Mouse (Mus musculus) urinary bladder, postnatal 4 days (tissue): ENCODE data around the gene Cd55b.
"Not testable (repeated sequence)": the region's sequence is repeated elsewhere in the genome, so short reads cannot be mapped to it uniquely, and the experiment has no call there.

Source experiments
- DNase-seq, 2 experiments: peaks; one replicate each; pipeline ENCODE4 v3.0.0; 2021 to 2022; ENCODE audit warnings: low spot score in 2 of 2

The Cd55b gene

GRCm38 (mm10) chr1:130422664-130423111 lies at the start of gene Cd55b:
Gene Cd55b, minus strand, starts transcription at chr1:130423009.
- peak in 1 of 2 experiments; percentile 66 for DNase-seq

- DNase-seq = no peak
Observed at GRCm38 (mm10) chr1:130470074-130470473, 47.3 kb upstream of the Cd55b start.

- no peak for DNase-seq
Observed at GRCm38 (mm10) chr1:130467453-130467852, 44.6 kb upstream of the Cd55b start.

- DNase-seq = no peak
Observed at GRCm38 (mm10) chr1:130464173-130464572, 41.4 kb upstream of the Cd55b start.

GRCm38 (mm10) chr1:130462867-130463266 lies 40.1 kb upstream of the Cd55b start:
- DNase-seq = no peak

GRCm38 (mm10) chr1:130462084-130462861 lies 39.5 kb upstream of the Cd55b start, which contains the start of gene Cd55:
Gene Cd55, minus strand, starts transcription at chr1:130462744.
- peak; percentile 79 to 84 for DNase-seq

GRCm38 (mm10) chr1:130455111-130455510 lies 32.3 kb upstream of the Cd55b start:
- DNase-seq = no peak

- not testable (repeated sequence) for DNase-seq
Observed at GRCm38 (mm10) chr1:130442930-130443329, 20.1 kb upstream of the Cd55b start.

- no peak for DNase-seq
Observed at GRCm38 (mm10) chr1:130430920-130431319, 8.1 kb upstream of the Cd55b start.

- not testable (repeated sequence) for DNase-seq
Observed at GRCm38 (mm10) chr1:130428667-130429066, 5.9 kb upstream of the Cd55b start.

- not testable (repeated sequence) for DNase-seq
Observed at GRCm38 (mm10) chr1:130427175-130427853, 4.5 kb upstream of the Cd55b start.

GRCm38 (mm10) chr1:130422033-130422432 lies 776 bp downstream of the Cd55b start:
- DNase-seq = not testable (repeated sequence)

GRCm38 (mm10) chr1:130397109-130397508 lies 25.7 kb downstream of the Cd55b start:
- not testable (repeated sequence) for DNase-seq

GRCm38 (mm10) chr1:130387282-130387681 lies 35.5 kb downstream of the Cd55b start:
- not testable (repeated sequence) for DNase-seq

- no peak for DNase-seq
Observed at GRCm38 (mm10) chr1:130377726-130378429, 44.9 kb downstream of the Cd55b start.

GRCm38 (mm10) chr1:130374173-130374785 lies 48.5 kb downstream of the Cd55b start:
- no peak for DNase-seq

GRCm38 (mm10) chr1:130373398-130374083 lies 49.3 kb downstream of the Cd55b start:
- no peak for DNase-seq

- no peak for DNase-seq
Observed at GRCm38 (mm10) chr1:130371895-130372528, 50.8 kb downstream of the Cd55b start.

GRCm38 (mm10) chr1:130371291-130371690 lies 51.5 kb downstream of the Cd55b start:
- no peak for DNase-seq

GRCm38 (mm10) chr1:130350077-130350635 lies 72.7 kb downstream of the Cd55b start:
- no peak for DNase-seq
